Comparison of ENCODE assay signal across 25 mouse cellular contexts in genomic region chr14:74558359-74558758, GRCm38 (mm10).
A peak's percentile ranks its signal among the peaks of the same experiment; 100 is the strongest.
DNase-seq lines count a peak whose midpoint lies in the region; ATAC-seq lines count a peak whose summit lies in the region.
"Had no signal": no experiment of that assay in that cellular context is flagged by ENCODE, and none has a peak within 500 bp of the region (broad histone marks: within the 10 kb centered on the region; RNA-seq: fewer than 3 reads in every experiment).

No protein-coding gene starts in this region.

- 66% methylated on average over 5 of the region's 5 CpGs for WGBS in midbrain, embryonic 11.5 days
- WGBS in midbrain, embryonic 16.5 days = 65% methylated on average over 5 of the region's 5 CpGs
- 65% methylated on average over 5 of the region's 5 CpGs for WGBS in kidney, embryonic 15.5 days

- H3K27me3 ChIP-seq in midbrain, embryonic 11.5 days (ENCODE audit: control insufficient read depth, insufficient read depth, low read length) = no peaks in the 10 kb centered on the region
- no peaks in the 10 kb centered on the region for H3K27me3 ChIP-seq in midbrain, embryonic 16.5 days (ENCODE audit: control insufficient read depth, insufficient read depth, low read depth, low read length)
- no peaks in the 10 kb centered on the region for H3K27me3 ChIP-seq in kidney, embryonic 15.5 days
- H3K27me3 ChIP-seq: forebrain, embryonic 13.5 days; heart, embryonic 13.5 days; limb, embryonic 13.5 days; midbrain, embryonic 12.5 days; neural tube, embryonic 13.5 days had no signal

- H3K36me3 ChIP-seq in midbrain, embryonic 11.5 days (ENCODE audit: control insufficient read depth, insufficient read depth, low read length) = no peaks in the 10 kb centered on the region
- no peaks in the 10 kb centered on the region for H3K36me3 ChIP-seq in midbrain, embryonic 16.5 days (ENCODE audit: control insufficient read depth, insufficient read depth, low read length)
- no peaks in the 10 kb centered on the region for H3K36me3 ChIP-seq in kidney, embryonic 15.5 days
- H3K36me3 ChIP-seq: G1E; heart, embryonic 13.5 days; limb, embryonic 13.5 days; midbrain, embryonic 12.5 days; neural tube, embryonic 13.5 days had no signal

- no peak for ATAC-seq in midbrain, embryonic 11.5 days (ENCODE audit: low FRiP score)
- no peak for ATAC-seq in midbrain, embryonic 16.5 days
- no peak for ATAC-seq in kidney, embryonic 15.5 days (replicated peaks; ENCODE audit: low FRiP score)
- ATAC-seq: forebrain, embryonic 13.5 days; intestine, postnatal 0 days had no signal

- H3K4me1 ChIP-seq in midbrain, embryonic 11.5 days (ENCODE audit: control insufficient read depth, insufficient read depth, low read length) = no peaks in the 10 kb centered on the region
- H3K4me1 ChIP-seq in midbrain, embryonic 16.5 days (ENCODE audit: control insufficient read depth, insufficient read depth, low read length) = no peaks in the 10 kb centered on the region
- H3K4me1 ChIP-seq in kidney, embryonic 15.5 days = no peaks in the 10 kb centered on the region
- H3K4me1 ChIP-seq: forebrain, embryonic 13.5 days; heart, embryonic 13.5 days; limb, embryonic 13.5 days; midbrain, embryonic 12.5 days; neural tube, embryonic 13.5 days had no signal

- no peak overlapping the region for H3K4me2 ChIP-seq in midbrain, embryonic 11.5 days
- H3K4me2 ChIP-seq in midbrain, embryonic 16.5 days (ENCODE audit: low read length) = no peak overlapping the region
- H3K4me2 ChIP-seq in kidney, embryonic 15.5 days = no peak overlapping the region
- H3K4me2 ChIP-seq: forebrain, embryonic 13.5 days; heart, embryonic 13.5 days; hindbrain, embryonic 14.5 days; limb, embryonic 13.5 days; liver, embryonic 11.5 days; midbrain, embryonic 12.5 days; neural tube, embryonic 13.5 days had no signal

- H3K4me3 ChIP-seq in midbrain, embryonic 11.5 days (ENCODE audit: low read depth, low read length) = no peak overlapping the region
- H3K4me3 ChIP-seq in midbrain, embryonic 16.5 days (ENCODE audit: low read depth, low read length) = no peak overlapping the region
- no peak overlapping the region for H3K4me3 ChIP-seq in kidney, embryonic 15.5 days (replicated peaks)
- H3K4me3 ChIP-seq: erythroblast, embryonic 14.5 days; forebrain, embryonic 13.5 days; heart, embryonic 13.5 days; limb, embryonic 13.5 days; midbrain, embryonic 12.5 days; neural tube, embryonic 13.5 days had no signal

- no peak overlapping the region for H3K9ac ChIP-seq in midbrain, embryonic 11.5 days (ENCODE audit: low read length)
- H3K9ac ChIP-seq in midbrain, embryonic 16.5 days (ENCODE audit: low read depth, low read length) = no peak overlapping the region
- H3K9ac ChIP-seq in kidney, embryonic 15.5 days = no peak overlapping the region
- H3K9ac ChIP-seq: forebrain, embryonic 13.5 days; heart, embryonic 13.5 days; hindbrain, embryonic 14.5 days; limb, embryonic 13.5 days; midbrain, embryonic 12.5 days; neural tube, embryonic 13.5 days had no signal

- no peaks in the 10 kb centered on the region for H3K9me3 ChIP-seq in midbrain, embryonic 11.5 days (ENCODE audit: control insufficient read depth, low read length)
- H3K9me3 ChIP-seq in midbrain, embryonic 16.5 days (replicated peaks; ENCODE audit: control insufficient read depth, low read length, poor library complexity, severe bottlenecking) = no peaks in the 10 kb centered on the region
- no peaks in the 10 kb centered on the region for H3K9me3 ChIP-seq in kidney, embryonic 15.5 days (replicated peaks)
- H3K9me3 ChIP-seq: forebrain, embryonic 13.5 days; G1E; heart, embryonic 13.5 days; limb, embryonic 13.5 days; midbrain, embryonic 12.5 days; neural tube, embryonic 13.5 days had no signal

- peak; percentile 79 for DNase-seq in midbrain, embryonic 11.5 days (ENCODE audit: low spot score, missing footprints)
- peak; percentile 25 to 33 for DNase-seq in adrenal gland, adult 18-20 months (ENCODE audit: low spot score in 2 of 2)
- DNase-seq in adrenal gland, postnatal 25 days = peak; percentile 66
- no peak for DNase-seq in kidney, adult 11 months
- no peak for DNase-seq in MN1 (ENCODE audit: low spot score)
- DNase-seq: cerebellum, adult 11-12 months; cerebellum, postnatal 14 days; gastrocnemius, postnatal 10 days; heart, postnatal 10 days; kidney, postnatal 36 days; lung, postnatal 36 days; right cerebral cortex, postnatal 4 days; thymus, postnatal 4 days had no signal

- no peak overlapping the region for H3K27ac ChIP-seq in midbrain, embryonic 11.5 days (ENCODE audit: low read depth, low read length)
- H3K27ac ChIP-seq in midbrain, embryonic 16.5 days (ENCODE audit: low read length) = no peak overlapping the region
- H3K27ac ChIP-seq in kidney, embryonic 15.5 days = no peak overlapping the region
- H3K27ac ChIP-seq: forebrain, embryonic 13.5 days; heart, embryonic 13.5 days; hindbrain, embryonic 14.5 days; limb, embryonic 13.5 days; midbrain, embryonic 12.5 days; neural tube, embryonic 13.5 days had no signal

Comparison
In these comparisons a context has a peak if more than half of its experiments do, and no peak if none do; other contexts are left out.
1. DNase-seq: peak in midbrain, embryonic 11.5 days (single experiment), adrenal gland, adult 18-20 months (2 of 2) and adrenal gland, postnatal 25 days (single experiment); none in kidney, adult 11 months (single experiment) and MN1 (single experiment).